Mouse (Mus musculus) gastrocnemius, postnatal 36 days (tissue): ENCODE results near the gene Ccdc103. TPM values are rescaled to one million over a fixed set of nuclear protein-coding genes. Genes with fewer than 3 reads are reported as not detected.

Experiments used
- total RNA-seq, 2 experiments: library from RNA; stranded (reverse); gene quantifications; 2 replicates each; pipeline ENCODE4 v1.2.3; 2021

Gene Ccdc103
- total RNA-seq, 2 experiments from 2014 or later: not detected

Other genes starting within 250 kb of the Ccdc103 start
- gene Meioc, start 217.5 kb upstream of the Ccdc103 start, total RNA-seq: not detected
- gene Ccdc43, start 183.4 kb upstream of the Ccdc103 start, total RNA-seq: 10 to 100 TPM; 67.5 to 70.1 TPM
- under 1 TPM; 0.32 to 0.79 TPM for gene Adam11, start 119.8 kb upstream of the Ccdc103 start, total RNA-seq
- gene Gjc1, start 61.5 kb upstream of the Ccdc103 start, total RNA-seq: 1 to 10 TPM; 4.6 to 5.8 TPM
- 1 to 10 TPM; 3.5 to 6.1 TPM for gene Higd1b, start 45.4 kb upstream of the Ccdc103 start, total RNA-seq
- 10 to 100 TPM; 20.7 to 28.5 TPM for gene Eftud2, start 219 bp upstream of the Ccdc103 start, total RNA-seq
- not detected for gene Fam187a, start 4.0 kb downstream of the Ccdc103 start, total RNA-seq
- not detected for gene Gfap, start 19.7 kb downstream of the Ccdc103 start, total RNA-seq
- under 1 TPM; 0.17 to 0.46 TPM for gene Kif18b, start 43.9 kb downstream of the Ccdc103 start, total RNA-seq
- under 1 TPM in 1 of 2 experiments, not detected in 1; 0.17 TPM for gene C1ql1, start 65.5 kb downstream of the Ccdc103 start, total RNA-seq
- gene Nmt1, start 147.0 kb downstream of the Ccdc103 start, total RNA-seq: 10 to 100 TPM; 44.6 to 47.2 TPM
- 10 to 100 TPM; 16.2 to 19.8 TPM for gene Dcakd, start 147.1 kb downstream of the Ccdc103 start, total RNA-seq
- gene Plcd3, start 220.5 kb downstream of the Ccdc103 start, total RNA-seq: 1 to 10 TPM; 3.8 to 4.0 TPM
- 10 to 100 TPM; 26.8 to 31.1 TPM for gene Acbd4, start 220.5 kb downstream of the Ccdc103 start, total RNA-seq
- 10 to 100 TPM; 14.7 to 17.0 TPM for gene Hexim1, start 235.0 kb downstream of the Ccdc103 start, total RNA-seq